Mouse (Mus musculus): ENCODE measurements at regions not wholly inside any gene's neighbourhood (a gene's known extent, or its start where the extent isn't known, plus 50 kb on each side); places are given as distances from the start of the nearest gene placed in this dataset.

DNA sequence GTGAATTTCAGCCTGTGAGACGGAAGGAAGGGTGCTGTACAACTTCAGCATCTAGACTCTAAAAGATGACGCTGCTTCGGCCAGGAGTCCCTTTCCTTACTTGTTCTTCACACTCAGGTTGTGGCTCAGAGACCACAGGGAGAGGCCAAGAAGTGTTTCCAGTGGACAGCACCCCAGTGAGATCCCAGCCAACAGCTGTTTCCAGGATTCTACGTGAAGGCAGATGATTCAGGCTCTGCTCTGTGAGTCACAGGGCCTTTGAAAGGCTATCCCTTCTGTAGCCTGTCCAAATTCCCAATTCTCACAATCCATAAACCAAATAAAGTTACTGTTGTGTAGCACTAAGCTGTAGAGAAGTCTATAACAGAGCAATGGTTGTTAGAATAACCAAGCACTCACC is 1198.2 kb downstream of the A830018L16Rik start:
- H3K27ac ChIP-seq (ENCODE audit: insufficient read depth, low read length): no peak overlapping the region
- no peak overlapping the region for H3K4me3 ChIP-seq (ENCODE audit: insufficient read depth, low read length)
- no peak for TF ChIP-seq POLR2A (IDR thresholded peaks at IDR 0.05; ENCODE audit: extremely low read depth, insufficient read depth, low read length)
- TF ChIP-seq CTCF (IDR thresholded peaks at IDR 0.05; ENCODE audit: extremely low read depth, insufficient read depth, low read length): no peak
- H3K4me1 ChIP-seq (ENCODE audit: control insufficient read depth, insufficient read depth, low read length): no peaks in the 10 kb centered on the region

DNA sequence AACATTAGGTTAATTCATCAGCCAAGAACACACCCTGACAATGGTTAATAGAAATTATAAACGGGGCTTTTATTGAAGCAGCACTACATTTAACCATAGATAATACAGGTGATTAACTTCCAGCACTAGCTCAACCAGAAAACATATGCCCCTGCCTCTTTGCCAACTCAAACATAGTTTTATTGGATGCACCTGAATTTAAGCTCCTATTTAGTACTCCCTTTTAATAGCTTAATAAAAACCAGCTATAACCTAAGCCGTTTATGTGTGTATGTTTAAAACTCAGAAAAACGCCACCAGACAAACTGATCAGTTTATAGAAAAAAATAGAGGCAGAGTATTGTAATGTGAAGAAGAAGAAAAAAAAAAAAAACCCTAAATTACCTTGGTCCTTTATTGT is 1201.4 kb downstream of the A830018L16Rik start:
- H3K27ac ChIP-seq (ENCODE audit: insufficient read depth, low read length): no peak overlapping the region
- no peaks in the 10 kb centered on the region for H3K4me1 ChIP-seq (ENCODE audit: control insufficient read depth, insufficient read depth, low read length)
- TF ChIP-seq CTCF (IDR thresholded peaks at IDR 0.05; ENCODE audit: extremely low read depth, insufficient read depth, low read length) (no peak), POLR2A (IDR thresholded peaks at IDR 0.05; ENCODE audit: extremely low read depth, insufficient read depth, low read length) (no peak)
- no peak overlapping the region for H3K4me3 ChIP-seq (ENCODE audit: insufficient read depth, low read length)

DNA sequence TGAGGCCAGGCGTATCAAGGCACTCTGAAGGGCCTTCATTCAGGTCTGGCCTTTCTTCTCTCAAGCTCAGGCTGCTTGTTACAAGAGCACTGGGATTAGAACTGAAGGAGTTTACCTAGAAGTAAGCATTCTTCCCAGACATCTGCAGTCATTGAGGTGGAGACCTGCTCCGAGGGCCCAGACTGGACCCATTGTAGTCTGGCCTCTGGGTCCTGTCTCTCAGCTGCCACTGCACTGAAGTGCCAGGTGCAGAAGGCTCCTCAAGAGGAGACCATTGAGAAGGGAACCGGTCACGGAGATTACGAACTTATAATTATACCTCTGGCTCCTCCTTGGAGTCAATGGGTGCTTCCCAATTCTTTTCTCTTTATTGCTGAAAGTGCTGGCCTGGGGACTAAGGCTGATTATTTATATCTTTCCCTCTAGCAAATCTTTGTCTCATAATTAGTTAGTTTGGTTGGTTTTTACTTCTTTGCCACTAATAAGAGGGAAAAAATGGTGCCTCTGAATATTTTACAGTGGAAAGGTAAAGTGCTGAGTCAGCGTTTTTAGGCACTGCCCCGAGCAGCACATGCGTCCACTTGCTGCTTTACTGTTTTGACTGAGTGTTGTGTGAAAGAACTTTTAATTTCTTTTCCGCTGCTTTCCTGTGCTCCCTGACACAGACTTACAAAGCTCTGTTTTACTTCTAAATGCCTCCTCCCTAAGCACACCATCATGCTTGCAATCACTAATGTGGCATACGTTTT is 1202.0 kb downstream of the A830018L16Rik start:
- TF ChIP-seq CTCF (IDR thresholded peaks at IDR 0.05; ENCODE audit: extremely low read depth, insufficient read depth, low read length) (no peak), POLR2A (IDR thresholded peaks at IDR 0.05; ENCODE audit: extremely low read depth, insufficient read depth, low read length) (no peak)
- Histone ChIP-seq H3K4me3 (ENCODE audit: insufficient read depth, low read length) (no peak overlapping the region), H3K4me1 (ENCODE audit: control insufficient read depth, insufficient read depth, low read length) (no peaks in the 10 kb centered on the region), H3K27ac (ENCODE audit: insufficient read depth, low read length) (no peak overlapping the region)

DNA sequence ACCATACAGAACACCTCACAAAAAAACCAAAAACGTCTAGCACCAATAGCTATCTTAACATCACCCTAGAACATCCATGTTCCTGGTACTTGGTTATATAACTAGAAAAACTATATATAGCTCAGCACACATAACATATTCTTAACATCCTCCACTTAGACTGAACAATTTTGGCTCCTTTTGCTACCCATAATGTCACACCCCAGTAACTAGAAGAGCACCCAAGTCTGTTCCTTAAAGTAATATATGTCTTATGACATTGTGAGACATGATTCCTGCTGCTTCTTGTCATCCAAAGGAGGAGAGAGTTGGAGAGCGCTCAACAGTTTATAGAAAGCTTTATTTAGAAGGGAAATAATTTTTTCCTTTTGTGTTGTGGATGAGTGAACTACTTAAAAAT is 1206.1 kb downstream of the A830018L16Rik start:
- no peak overlapping the region for H3K27ac ChIP-seq (ENCODE audit: insufficient read depth, low read length)
- no peaks in the 10 kb centered on the region for H3K4me1 ChIP-seq (ENCODE audit: control insufficient read depth, insufficient read depth, low read length)
- no peak overlapping the region for H3K4me3 ChIP-seq (ENCODE audit: insufficient read depth, low read length)
- TF ChIP-seq POLR2A (IDR thresholded peaks at IDR 0.05; ENCODE audit: extremely low read depth, insufficient read depth, low read length) (no peak), CTCF (IDR thresholded peaks at IDR 0.05; ENCODE audit: extremely low read depth, insufficient read depth, low read length) (no peak)

DNA sequence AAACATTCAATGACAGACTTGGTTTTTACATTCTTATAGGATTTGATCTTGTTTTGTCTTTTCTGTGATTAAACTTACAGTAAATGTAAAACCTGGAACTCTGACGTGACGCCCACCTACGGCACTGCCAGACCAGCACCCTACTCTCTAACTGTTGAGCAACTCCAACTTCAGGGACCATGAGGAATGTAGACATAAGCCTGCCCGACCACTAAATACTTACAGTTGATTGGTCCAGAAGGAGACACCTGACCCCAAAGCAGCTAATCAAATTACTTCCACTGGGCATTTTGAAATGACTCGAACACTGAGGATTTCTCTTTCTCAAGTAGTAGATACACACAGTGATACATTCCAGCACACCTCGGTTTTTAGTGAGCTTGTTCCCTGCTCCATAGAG is 1206.9 kb downstream of the A830018L16Rik start:
- Histone ChIP-seq H3K27ac (ENCODE audit: insufficient read depth, low read length) (no peak overlapping the region), H3K4me3 (ENCODE audit: insufficient read depth, low read length) (no peak overlapping the region), H3K4me1 (ENCODE audit: control insufficient read depth, insufficient read depth, low read length) (no peaks in the 10 kb centered on the region)
- TF ChIP-seq CTCF (IDR thresholded peaks at IDR 0.05; ENCODE audit: extremely low read depth, insufficient read depth, low read length): no peak
- TF ChIP-seq POLR2A (IDR thresholded peaks at IDR 0.05; ENCODE audit: extremely low read depth, insufficient read depth, low read length): no peak

DNA sequence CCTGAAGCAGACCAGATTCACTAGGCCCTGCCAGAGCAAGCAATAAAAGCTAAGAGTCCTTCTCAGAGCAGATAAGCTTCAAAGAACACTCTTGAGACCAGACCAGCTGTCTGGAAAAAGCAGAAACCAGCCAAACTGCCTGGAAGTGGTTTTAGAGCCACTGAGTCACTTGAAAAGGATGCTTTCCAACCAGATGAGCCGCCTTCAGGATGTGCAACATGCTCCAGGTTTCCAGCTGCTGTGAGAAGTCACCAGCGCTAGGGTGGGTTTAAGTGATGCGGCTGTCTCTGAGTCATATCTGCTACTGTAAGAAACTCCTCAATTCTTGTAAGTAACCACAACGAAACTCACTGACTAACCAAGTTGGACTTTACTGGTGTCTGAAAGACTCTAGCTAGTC is 1209.3 kb downstream of the A830018L16Rik start:
- Histone ChIP-seq H3K4me1 (ENCODE audit: control insufficient read depth, insufficient read depth, low read length) (no peaks in the 10 kb centered on the region), H3K4me3 (ENCODE audit: insufficient read depth, low read length) (no peak overlapping the region), H3K27ac (ENCODE audit: insufficient read depth, low read length) (peak overlapping the region; percentile 19; the same call in 1 of the 2 replicates)
- TF ChIP-seq POLR2A (IDR thresholded peaks at IDR 0.05; ENCODE audit: extremely low read depth, insufficient read depth, low read length): no peak
- no peak for TF ChIP-seq CTCF (IDR thresholded peaks at IDR 0.05; ENCODE audit: extremely low read depth, insufficient read depth, low read length)

DNA sequence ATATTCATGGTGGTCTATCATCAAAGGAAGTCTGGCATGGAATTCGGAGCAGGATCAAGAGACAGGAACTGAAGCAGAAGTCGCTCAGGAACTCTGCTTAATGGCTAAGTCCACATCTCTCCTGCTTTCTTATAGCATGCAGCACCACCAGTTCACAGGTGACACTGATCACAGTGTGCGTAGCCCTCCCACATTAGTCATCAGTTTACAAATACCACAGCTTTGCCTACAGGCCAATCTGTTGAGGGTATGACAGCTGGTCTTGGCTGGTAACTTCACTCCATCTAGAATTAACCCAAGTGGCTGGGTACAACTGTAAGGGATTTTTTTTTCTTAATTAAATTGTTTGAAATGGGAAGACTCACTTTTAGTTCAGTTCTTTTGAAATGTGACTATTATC is 1219.1 kb downstream of the A830018L16Rik start:
- TF ChIP-seq CTCF (IDR thresholded peaks at IDR 0.05; ENCODE audit: extremely low read depth, insufficient read depth, low read length) (no peak), POLR2A (IDR thresholded peaks at IDR 0.05; ENCODE audit: extremely low read depth, insufficient read depth, low read length) (no peak)
- Histone ChIP-seq H3K27ac (ENCODE audit: insufficient read depth, low read length) (no peak overlapping the region), H3K4me1 (ENCODE audit: control insufficient read depth, insufficient read depth, low read length) (no peaks in the 10 kb centered on the region), H3K4me3 (ENCODE audit: insufficient read depth, low read length) (no peak overlapping the region)

DNA sequence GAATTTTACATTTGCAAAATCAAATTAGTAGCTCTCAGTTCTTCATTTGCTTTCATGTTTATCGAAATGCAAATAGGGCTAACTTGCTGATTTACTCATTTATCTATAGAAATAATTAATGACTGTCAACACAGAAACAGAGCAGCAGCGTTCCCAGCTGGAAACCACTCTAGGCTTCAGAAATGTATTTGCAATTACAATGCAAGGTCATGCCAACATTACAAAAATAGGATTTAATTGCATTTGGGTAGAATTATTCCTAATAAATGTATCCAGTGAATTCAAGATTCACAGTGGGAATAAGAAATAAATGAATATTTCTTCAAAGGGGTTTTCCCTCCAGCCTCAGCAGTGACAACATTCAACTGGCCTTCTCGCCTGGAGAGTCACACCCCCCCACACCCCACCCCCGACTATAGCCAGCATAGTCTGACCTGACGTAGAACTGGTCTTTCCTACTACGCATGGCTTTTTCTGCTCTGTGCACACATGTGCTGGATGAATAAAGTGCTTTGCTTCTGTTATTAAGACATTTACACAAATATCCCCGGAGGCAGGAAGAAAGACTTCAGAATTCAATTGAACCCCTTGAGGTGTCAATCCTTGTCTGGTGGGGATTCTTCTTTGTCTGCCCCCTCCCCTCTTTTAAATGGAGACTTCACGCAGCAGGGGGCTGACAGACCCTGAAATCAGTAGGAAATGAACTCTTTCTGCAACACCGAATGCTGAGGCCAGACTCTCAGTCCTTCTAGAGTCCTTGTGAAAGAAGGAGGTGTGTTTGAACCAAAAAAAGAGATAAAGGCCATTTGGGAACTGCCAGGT is 1222.6 kb downstream of the A830018L16Rik start:
- Histone ChIP-seq H3K4me1 (ENCODE audit: control insufficient read depth, insufficient read depth, low read length) (no peaks in the 10 kb centered on the region), H3K27ac (ENCODE audit: insufficient read depth, low read length) (no peak overlapping the region), H3K4me3 (ENCODE audit: insufficient read depth, low read length) (no peak overlapping the region)
- TF ChIP-seq POLR2A (IDR thresholded peaks at IDR 0.05; ENCODE audit: extremely low read depth, insufficient read depth, low read length) (no peak), CTCF (IDR thresholded peaks at IDR 0.05; ENCODE audit: extremely low read depth, insufficient read depth, low read length) (no peak)

DNA sequence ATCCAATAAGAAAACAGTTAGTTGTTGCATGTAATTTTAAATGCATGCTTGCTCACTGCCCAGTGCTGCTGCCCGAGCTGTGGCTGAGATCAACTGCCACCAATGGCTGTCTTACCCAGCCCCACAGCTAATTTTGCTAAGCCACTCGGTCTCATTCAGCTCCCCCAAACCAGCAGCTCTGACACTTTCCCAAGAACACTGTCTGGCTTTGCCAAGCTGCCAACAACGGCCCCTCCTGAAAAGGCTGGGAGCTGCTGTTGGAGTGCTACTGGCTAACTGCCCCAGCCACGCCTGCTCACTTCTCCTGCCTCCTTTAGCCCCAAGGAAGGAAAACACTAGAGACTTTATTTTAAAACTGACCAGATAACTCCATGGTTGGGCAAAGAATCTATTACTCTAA is 1227.1 kb downstream of the A830018L16Rik start:
- Histone ChIP-seq H3K4me1 (ENCODE audit: control insufficient read depth, insufficient read depth, low read length) (no peaks in the 10 kb centered on the region), H3K27ac (ENCODE audit: insufficient read depth, low read length) (no peak overlapping the region), H3K4me3 (ENCODE audit: insufficient read depth, low read length) (no peak overlapping the region)
- no peak for TF ChIP-seq CTCF (IDR thresholded peaks at IDR 0.05; ENCODE audit: extremely low read depth, insufficient read depth, low read length)
- no peak for TF ChIP-seq POLR2A (IDR thresholded peaks at IDR 0.05; ENCODE audit: extremely low read depth, insufficient read depth, low read length)
